Mouse (Mus musculus) heart, embryonic 10.5 days (tissue): Measurements from ENCODE around the gene Ppp2ca. TPM values are rescaled to one million over a fixed set of nuclear protein-coding genes. Genes with fewer than 3 reads are reported as not detected.
A peak's percentile ranks its signal among the peaks of the same experiment; 100 is the strongest.
"Not testable (repeated sequence)": the region's sequence is repeated elsewhere in the genome, so short reads cannot be mapped to it uniquely, and the experiment has no call there.

ENCODE experiments used
- DNase-seq: peaks from one replicate; pipeline ENCODE4 v3.0.0-alpha.2; 2017; ENCODE audit warnings: low spot score
- H3K27ac ChIP-seq: fragments of 300-500 bp; sonication (generic); 2 replicates; pipeline ENCODE4 v1.5.1; 2016; ENCODE audit warnings: mild to moderate bottlenecking
- H3K27me3 ChIP-seq: fragments of 300-500 bp; sonication (generic); 2 replicates; pipeline ENCODE4 v1.6.1; 2016; ENCODE audit warnings: mild to moderate bottlenecking; ENCODE audit not compliant: poor library complexity, insufficient read depth, severe bottlenecking
- H3K36me3 ChIP-seq: fragments of 300-500 bp; sonication (generic); 2 replicates; pipeline ENCODE4 v1.6.1; 2016; ENCODE audit warnings: mild to moderate bottlenecking, moderate library complexity
- H3K4me1 ChIP-seq: fragments of 300-500 bp; sonication (generic); 2 replicates; pipeline ENCODE4 v1.6.1; 2016; ENCODE audit warnings: mild to moderate bottlenecking
- H3K4me3 ChIP-seq: fragments of 300-500 bp; sonication (generic); 2 replicates; pipeline ENCODE4 v1.5.1; 2016; ENCODE audit warnings: mild to moderate bottlenecking, moderate library complexity
- H3K9me3 ChIP-seq: fragments of 300-500 bp; sonication (generic); 2 replicates; pipeline ENCODE4 v1.6.1; 2016; ENCODE audit warnings: mild to moderate bottlenecking, moderate library complexity
- WGBS: fragments of 180-500 bp; shearing (Covaris S2); methylation state at CpG from one replicate; pipeline ENCODE4 v1.1.7; 2016; 5-methylcytosine and 5-hydroxymethylcytosine counted together
- polyA plus RNA-seq: library from polyadenylated mRNA; unstranded; fragments of >200 nt; fragmentation: Nextera tagmentation; extraction: Ambion mirVana; gene quantifications from 2 replicates; pipeline ENCODE4 v1.2.1, GENCODE M21; 2016

The Ppp2ca gene
- polyA plus RNA-seq, 1 experiment from 2014 or later: 91.4 TPM

- peaks cover 50% of the 10 kb centered on the region for H3K36me3 ChIP-seq
- 55% methylated on average over 3 of the region's 3 CpGs for WGBS
These were observed 28.7 kb downstream of the Ppp2ca start for GRCm38 (mm10) chr11:52127169-52127568.

GRCm38 (mm10) chr11:52127760-52128159 lies 29.3 kb downstream of the Ppp2ca start:
- WGBS: 79% methylated on average over 5 of the region's 5 CpGs
- DNase-seq: no peak
- no peak overlapping the region for H3K4me3 ChIP-seq
- H3K27ac ChIP-seq: no peak overlapping the region
- H3K4me1 ChIP-seq: peaks cover 10% of the 10 kb centered on the region; the same call in 1 of the 2 replicates
- no peaks in the 10 kb centered on the region for H3K9me3 ChIP-seq
- no peaks in the 10 kb centered on the region for H3K27me3 ChIP-seq
- peaks cover 44% of the 10 kb centered on the region for H3K36me3 ChIP-seq

More at GRCm38 (mm10) chr11:52127169-52127568, 28.7 kb downstream of the Ppp2ca start:
- DNase-seq: no peak
- Histone ChIP-seq H3K9me3 (no peaks in the 10 kb centered on the region), H3K4me3 (no peak overlapping the region), H3K27ac (no peak overlapping the region), H3K4me1 (peaks cover 10% of the 10 kb centered on the region; the same call in 1 of the 2 replicates), H3K27me3 (no peaks in the 10 kb centered on the region)

GRCm38 (mm10) chr11:52128316-52129061 lies 30.0 kb downstream of the Ppp2ca start:
- Histone ChIP-seq H3K4me1 (peaks cover 10% of the 10 kb centered on the region; the same call in 1 of the 2 replicates), H3K27me3 (no peaks in the 10 kb centered on the region), H3K9me3 (no peaks in the 10 kb centered on the region), H3K4me3 (no peak overlapping the region), H3K27ac (no peak overlapping the region), H3K36me3 (peaks cover 37% of the 10 kb centered on the region)
- 76% methylated on average over 5 of the region's 5 CpGs for WGBS
- DNase-seq: no peak

- Histone ChIP-seq H3K4me1 (peaks cover 10% of the 10 kb centered on the region; the same call in 1 of the 2 replicates), H3K36me3 (peaks cover 31% of the 10 kb centered on the region), H3K4me3 (no peak overlapping the region), H3K27ac (no peak overlapping the region), H3K27me3 (no peaks in the 10 kb centered on the region), H3K9me3 (no peaks in the 10 kb centered on the region)
- WGBS: 33% methylated on average over 3 of the region's 3 CpGs
- no peak for DNase-seq
These were observed 30.7 kb downstream of the Ppp2ca start for GRCm38 (mm10) chr11:52129171-52129570.

- H3K36me3 ChIP-seq: peaks cover 24% of the 10 kb centered on the region; the same call in 1 of the 2 replicates
- H3K9me3 ChIP-seq: no peaks in the 10 kb centered on the region
- H3K27ac ChIP-seq: no peak overlapping the region
- H3K4me3 ChIP-seq: no peak overlapping the region
- H3K27me3 ChIP-seq: no peaks in the 10 kb centered on the region
- H3K4me1 ChIP-seq: peaks cover 10% of the 10 kb centered on the region; the same call in 1 of the 2 replicates
- 71% methylated on average over 10 of the region's 10 CpGs for WGBS
- no peak for DNase-seq
These were observed 31.4 kb downstream of the Ppp2ca start for GRCm38 (mm10) chr11:52129621-52130450.

- H3K9me3 ChIP-seq: no peaks in the 10 kb centered on the region
- WGBS: 82% methylated on average over 7 of the region's 7 CpGs
- peaks cover 10% of the 10 kb centered on the region; the same call in 1 of the 2 replicates for H3K4me1 ChIP-seq
- no peak for DNase-seq
- no peaks in the 10 kb centered on the region for H3K27me3 ChIP-seq
- peaks cover 17% of the 10 kb centered on the region; the same call in 1 of the 2 replicates for H3K36me3 ChIP-seq
- no peak overlapping the region for H3K27ac ChIP-seq
- H3K4me3 ChIP-seq: no peak overlapping the region
These were observed 32.1 kb downstream of the Ppp2ca start for GRCm38 (mm10) chr11:52130451-52131068.

- not testable (repeated sequence) for H3K27me3 ChIP-seq, H3K9me3 ChIP-seq, H3K4me1 ChIP-seq, H3K4me3 ChIP-seq, DNase-seq, H3K27ac ChIP-seq, H3K36me3 ChIP-seq
- 34% methylated on average over 4 of the region's 4 CpGs for WGBS
These were observed 45.2 kb downstream of the Ppp2ca start for GRCm38 (mm10) chr11:52143675-52144074.

- H3K27ac ChIP-seq, H3K9me3 ChIP-seq, H3K27me3 ChIP-seq, H3K4me1 ChIP-seq, H3K36me3 ChIP-seq, H3K4me3 ChIP-seq, DNase-seq: not testable (repeated sequence)
- 72% methylated on average over 1 of the region's 1 CpGs for WGBS
These were observed 46.9 kb downstream of the Ppp2ca start, which contains the start of gene Olfr1373 for GRCm38 (mm10) chr11:52145428-52145827. Gene Olfr1373 (minus strand): TSS chr11:52145528.

- Histone ChIP-seq H3K27ac (no peak overlapping the region), H3K9me3 (no peaks in the 10 kb centered on the region), H3K36me3 (no peaks in the 10 kb centered on the region), H3K4me1 (peaks cover 12% of the 10 kb centered on the region), H3K27me3 (peaks cover 44% of the 10 kb centered on the region), H3K4me3 (no peak overlapping the region)
- 24% methylated on average over 10 of the region's 10 CpGs for WGBS
- DNase-seq: no peak
These were observed 65.4 kb downstream of the Ppp2ca start for GRCm38 (mm10) chr11:52163926-52164325.

- DNase-seq: no peak
- H3K36me3 ChIP-seq: no peaks in the 10 kb centered on the region
- 2% methylated on average over 21 of the region's 21 CpGs for WGBS
- no peaks in the 10 kb centered on the region for H3K9me3 ChIP-seq
- peaks cover 12% of the 10 kb centered on the region for H3K4me1 ChIP-seq
- peaks cover 67% of the 10 kb centered on the region for H3K27me3 ChIP-seq
- peak overlapping the region; percentile 63 for H3K4me3 ChIP-seq
- H3K27ac ChIP-seq: no peak overlapping the region
These were observed 68.6 kb downstream of the Ppp2ca start for GRCm38 (mm10) chr11:52167126-52167525.

GRCm38 (mm10) chr11:52167901-52168302 lies 69.4 kb downstream of the Ppp2ca start:
- DNase-seq, H3K36me3 ChIP-seq, H3K9me3 ChIP-seq: not testable (repeated sequence)
- peak overlapping the region; percentile 52; the same call in 1 of the 2 replicates for H3K27ac ChIP-seq
- H3K4me3 ChIP-seq: peak overlapping the region; percentile 63
- whole genome bisulfite sequencing: under 1% methylated on average over 22 of the region's 42 CpGs
- H3K27me3 ChIP-seq: peaks cover 66% of the 10 kb centered on the region
- H3K4me1 ChIP-seq: peaks cover 12% of the 10 kb centered on the region

GRCm38 (mm10) chr11:52168461-52168860 lies 70.0 kb downstream of the Ppp2ca start:
- DNase-seq: no peak
- 19% methylated on average over 12 of the region's 12 CpGs for WGBS

More at GRCm38 (mm10) chr11:52168461-52168860, 70.0 kb downstream of the Ppp2ca start:
- peak overlapping the region; percentile 63 for H3K4me3 ChIP-seq
- H3K9me3 ChIP-seq: no peaks in the 10 kb centered on the region
- no peaks in the 10 kb centered on the region for H3K36me3 ChIP-seq
- peaks cover 60% of the 10 kb centered on the region for H3K27me3 ChIP-seq
- no peak overlapping the region for H3K27ac ChIP-seq
- H3K4me1 ChIP-seq: peaks cover 12% of the 10 kb centered on the region
